Mouse (Mus musculus) left cerebral cortex, adult 9 months (tissue): Measurements from ENCODE around the gene Ralbp1.

Source experiments
- DNase-seq, 2 experiments: peaks; one replicate each; pipeline ENCODE4 v3.0.0; 2022; ENCODE audit warnings: low spot score in 2 of 2

Gene Ralbp1

GRCm38 (mm10) chr17:65799353-65799752, 86.2 kb downstream of the Ralbp1 start:
- no peak for DNase-seq

GRCm38 (mm10) chr17:65798446-65798845, 87.2 kb downstream of the Ralbp1 start:
- no peak for DNase-seq
